Mouse (Mus musculus) liver, embryonic 16.5 days (tissue): ENCODE data around the gene Dock4. TPM values are rescaled to one million over a fixed set of nuclear protein-coding genes. Genes with fewer than 3 reads are reported as not detected.

Experiments
- ATAC-seq: fragments of 200-750 bp; cut with Nextera tagmentation; 2 replicates; pipeline ENCODE4 v1.8.0; 2017; ENCODE audit warnings: low read depth, mild to moderate bottlenecking, moderate number of reproducible peaks, moderate library complexity
- H3K27ac ChIP-seq: fragments of 300-500 bp; sonication (generic); 2 replicates; pipeline ENCODE4 v1.5.1; 2014; ENCODE audit warnings: mild to moderate bottlenecking, low read length
- H3K27me3 ChIP-seq: fragments of 300-500 bp; sonication (generic); 2 replicates; pipeline ENCODE4 v1.6.1; 2014; ENCODE audit warnings: low read depth, low read length, mixed read lengths; ENCODE audit not compliant: control insufficient read depth, insufficient read depth
- H3K36me3 ChIP-seq: fragments of 300-500 bp; sonication (generic); 2 replicates; pipeline ENCODE4 v1.6.1; 2014; ENCODE audit warnings: mild to moderate bottlenecking; ENCODE audit not compliant: control insufficient read depth, insufficient read depth
- H3K4me1 ChIP-seq: fragments of 300-500 bp; sonication (generic); 2 replicates; pipeline ENCODE4 v1.6.1; 2014; ENCODE audit warnings: low read depth, low read length, mixed read lengths; ENCODE audit not compliant: control insufficient read depth
- H3K4me2 ChIP-seq: fragments of 300-500 bp; sonication (generic); 2 replicates; pipeline ENCODE4 v1.6.1; 2014; ENCODE audit warnings: low read depth, low read length, mixed read lengths
- H3K4me3 ChIP-seq: fragments of 300-500 bp; sonication (generic); 2 replicates; pipeline ENCODE4 v1.5.1; 2014; ENCODE audit warnings: low read depth, mild to moderate bottlenecking, low read length
- H3K9ac ChIP-seq: fragments of 300-500 bp; sonication (generic); 2 replicates; pipeline ENCODE4 v1.6.1; 2014; ENCODE audit warnings: low read depth, low read length
- H3K9me3 ChIP-seq: fragments of 300-500 bp; sonication (generic); replicated peaks from 2 replicates; pipeline ENCODE4 v1.6.1; 2016; ENCODE audit warnings: low read length; ENCODE audit not compliant: control insufficient read depth
- WGBS: fragments of 180-500 bp; shearing (Covaris S2); extraction: QIAGEN DNeasy Blood & Tissue Kit; methylation state at CpG from one replicate; pipeline ENCODE4 v1.1.7; 2014; ENCODE audit not compliant: insufficient replicate concordance; 5-methylcytosine and 5-hydroxymethylcytosine counted together
- polyA plus RNA-seq: library from polyadenylated mRNA; unstranded; fragments of >200 nt; fragmentation: Nextera tagmentation; extraction: Ambion mirVana; gene quantifications from 2 replicates; pipeline ENCODE4 v1.2.1, GENCODE M21; 2015

Gene Dock4
- polyA plus RNA-seq, 1 experiment from 2014 or later = 1.2 TPM

- no peaks in the 10 kb centered on the region for H3K9me3 ChIP-seq
- H3K36me3 ChIP-seq = no peaks in the 10 kb centered on the region
- no peak overlapping the region for H3K4me2 ChIP-seq
- H3K4me3 ChIP-seq = no peak overlapping the region
- ATAC-seq = no peak
- no peaks in the 10 kb centered on the region for H3K4me1 ChIP-seq
- whole genome bisulfite sequencing = 57% methylated on average over 3 of the region's 3 CpGs
- H3K27me3 ChIP-seq = no peaks in the 10 kb centered on the region
- no peak overlapping the region for H3K27ac ChIP-seq
- no peak overlapping the region for H3K9ac ChIP-seq
Measured at GRCm38 (mm10) chr12:40544273-40544672, 98.5 kb downstream of the Dock4 start.

DNA sequence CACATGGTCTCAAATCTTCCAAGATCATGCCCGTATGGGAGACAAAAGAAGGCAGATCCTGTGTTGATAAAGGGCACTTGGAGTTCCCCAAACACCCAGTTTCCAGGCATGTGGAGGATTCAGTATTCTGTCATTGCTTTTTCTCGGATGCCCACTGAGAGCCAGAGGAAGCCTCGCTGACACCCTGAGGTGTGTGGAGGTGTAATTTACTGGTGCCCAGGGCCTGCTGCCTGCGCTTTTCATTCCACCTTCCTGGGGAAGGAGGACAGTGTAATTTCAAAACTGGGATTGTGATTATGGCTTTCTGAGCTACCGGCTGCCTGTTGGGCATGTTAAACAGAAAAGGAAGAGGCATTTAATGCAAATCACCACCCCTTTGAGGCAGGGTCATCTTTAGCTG is 101.1 kb downstream of the Dock4 start:
- Histone ChIP-seq H3K4me1 (no peaks in the 10 kb centered on the region), H3K36me3 (no peaks in the 10 kb centered on the region), H3K27ac (no peak overlapping the region), H3K4me2 (no peak overlapping the region), H3K27me3 (no peaks in the 10 kb centered on the region), H3K9ac (no peak overlapping the region), H3K9me3 (no peaks in the 10 kb centered on the region), H3K4me3 (no peak overlapping the region)
- 53% methylated on average over 5 of the region's 5 CpGs for WGBS
- no peak for ATAC-seq

DNA sequence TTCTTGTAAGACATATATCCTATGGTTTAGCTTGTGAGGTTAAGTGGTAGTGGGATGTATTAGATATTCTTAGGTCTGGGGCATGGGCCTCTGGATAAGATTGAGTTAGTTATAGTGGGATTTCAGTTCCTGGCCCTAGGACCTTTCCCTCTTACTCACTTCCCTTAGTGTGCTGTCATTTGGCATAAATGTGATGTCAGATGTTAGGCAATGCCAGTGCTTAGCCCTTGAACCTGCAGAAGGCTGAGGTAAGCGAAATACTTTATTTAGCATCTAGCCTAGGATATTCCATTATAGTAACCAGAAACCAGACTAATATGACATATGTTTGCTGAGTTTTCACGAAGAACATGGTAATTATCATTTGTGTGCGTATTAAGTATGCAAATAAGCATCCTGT is 105.6 kb downstream of the Dock4 start:
- Histone ChIP-seq H3K4me2 (no peak overlapping the region), H3K9me3 (no peaks in the 10 kb centered on the region), H3K27me3 (no peaks in the 10 kb centered on the region), H3K4me1 (no peaks in the 10 kb centered on the region), H3K4me3 (no peak overlapping the region), H3K36me3 (no peaks in the 10 kb centered on the region), H3K27ac (no peak overlapping the region), H3K9ac (no peak overlapping the region)
- WGBS = 65% methylated on average over 3 of the region's 3 CpGs
- ATAC-seq = no peak

DNA sequence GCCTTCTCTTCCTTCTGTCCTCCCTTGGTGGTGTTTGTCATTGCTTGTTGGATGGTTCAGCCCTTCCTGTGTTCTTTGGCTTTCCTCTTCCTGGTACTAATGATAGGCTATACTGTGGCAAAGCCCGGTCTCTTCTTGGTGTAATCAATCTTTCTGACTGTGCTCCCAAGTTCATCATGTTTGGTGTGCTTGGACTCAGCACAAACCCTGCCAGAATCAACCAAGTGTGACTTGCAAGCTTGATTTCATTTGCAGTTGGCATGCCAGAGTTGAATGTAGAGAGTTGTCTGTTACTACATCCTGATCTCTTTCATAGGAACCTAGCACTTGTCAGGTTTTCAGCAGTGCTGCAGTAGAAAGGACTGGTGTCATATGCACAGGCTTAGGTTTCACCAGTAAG is 106.4 kb downstream of the Dock4 start:
- no peak for ATAC-seq
- H3K27ac ChIP-seq = no peak overlapping the region
- no peaks in the 10 kb centered on the region for H3K36me3 ChIP-seq
- no peak overlapping the region for H3K9ac ChIP-seq
- H3K27me3 ChIP-seq = no peaks in the 10 kb centered on the region
- no peak overlapping the region for H3K4me2 ChIP-seq
- no peaks in the 10 kb centered on the region for H3K4me1 ChIP-seq
- no peaks in the 10 kb centered on the region for H3K9me3 ChIP-seq
- 25% methylated on average over 1 of the region's 1 CpGs for WGBS
- H3K4me3 ChIP-seq = no peak overlapping the region

GRCm38 (mm10) chr12:40553929-40554328 is 108.2 kb downstream of the Dock4 start:
- 73% methylated on average over 2 of the region's 2 CpGs for WGBS
- no peak overlapping the region for H3K27ac ChIP-seq
- ATAC-seq = no peak
- H3K9me3 ChIP-seq = no peaks in the 10 kb centered on the region
- H3K4me3 ChIP-seq = no peak overlapping the region
- no peaks in the 10 kb centered on the region for H3K4me1 ChIP-seq
- no peaks in the 10 kb centered on the region for H3K27me3 ChIP-seq
- H3K36me3 ChIP-seq = no peaks in the 10 kb centered on the region
- H3K9ac ChIP-seq = no peak overlapping the region
- H3K4me2 ChIP-seq = no peak overlapping the region

- Histone ChIP-seq H3K27ac (no peak overlapping the region), H3K4me2 (no peak overlapping the region), H3K9ac (no peak overlapping the region), H3K4me3 (no peak overlapping the region), H3K36me3 (no peaks in the 10 kb centered on the region), H3K9me3 (no peaks in the 10 kb centered on the region), H3K27me3 (no peaks in the 10 kb centered on the region), H3K4me1 (no peaks in the 10 kb centered on the region)
- ATAC-seq = no peak
- WGBS = 60% methylated on average over 6 of the region's 6 CpGs
Measured at GRCm38 (mm10) chr12:40554941-40555511, 109.3 kb downstream of the Dock4 start.

DNA sequence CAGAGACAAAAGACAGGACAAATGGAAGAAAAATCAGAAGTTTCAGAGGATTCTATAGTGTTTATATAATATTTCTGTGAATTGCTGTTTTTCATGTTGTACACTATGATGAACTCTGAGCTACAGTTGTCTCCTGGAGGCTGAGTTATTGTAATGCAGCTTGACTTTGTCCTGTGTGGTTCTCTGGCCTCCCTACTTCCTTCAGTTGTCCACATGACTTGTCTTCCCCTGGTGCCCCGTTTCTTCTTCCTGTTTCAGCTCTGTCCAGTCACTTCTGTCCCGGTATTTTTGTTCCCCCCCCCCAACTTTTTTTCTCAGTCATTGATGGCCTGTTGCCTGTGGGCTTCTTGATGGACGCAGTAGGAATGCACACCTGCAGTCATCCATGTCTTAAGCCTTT is 112.8 kb downstream of the Dock4 start:
- H3K27ac ChIP-seq = peak overlapping the region; percentile 34; the same call in 1 of the 2 replicates
- WGBS = 22% methylated on average over 3 of the region's 3 CpGs

GRCm38 (mm10) chr12:40559103-40559502 is 113.4 kb downstream of the Dock4 start:
- Histone ChIP-seq H3K27me3 (no peaks in the 10 kb centered on the region), H3K9ac (no peak overlapping the region), H3K36me3 (no peaks in the 10 kb centered on the region), H3K4me1 (no peaks in the 10 kb centered on the region), H3K4me2 (peak overlapping the region; percentile 14; the same call in 1 of the 2 replicates), H3K27ac (peak overlapping the region; percentile 34; the same call in 1 of the 2 replicates), H3K4me3 (no peak overlapping the region), H3K9me3 (no peaks in the 10 kb centered on the region)
- peak; percentile 79 for ATAC-seq
- 9% methylated on average over 11 of the region's 11 CpGs for WGBS

More for the DNA sequence above, 112.8 kb downstream of the Dock4 start:
- ATAC-seq = peak; percentile 43; the same call in 1 of the 2 replicates
- H3K4me1 ChIP-seq = no peaks in the 10 kb centered on the region
- H3K9ac ChIP-seq = no peak overlapping the region
- no peaks in the 10 kb centered on the region for H3K27me3 ChIP-seq
- H3K36me3 ChIP-seq = no peaks in the 10 kb centered on the region
- peak overlapping the region; percentile 14; the same call in 1 of the 2 replicates for H3K4me2 ChIP-seq
- no peak overlapping the region for H3K4me3 ChIP-seq
- no peaks in the 10 kb centered on the region for H3K9me3 ChIP-seq

- Histone ChIP-seq H3K4me3 (no peak overlapping the region), H3K27me3 (no peaks in the 10 kb centered on the region), H3K4me2 (no peak overlapping the region), H3K9me3 (no peaks in the 10 kb centered on the region), H3K27ac (no peak overlapping the region), H3K4me1 (no peaks in the 10 kb centered on the region), H3K9ac (no peak overlapping the region), H3K36me3 (no peaks in the 10 kb centered on the region)
- ATAC-seq = no peak
- whole genome bisulfite sequencing = 57% methylated on average over 1 of the region's 1 CpGs
Measured at GRCm38 (mm10) chr12:40563703-40564102, 118.0 kb downstream of the Dock4 start.
